Mouse (Mus musculus) heart, adult 18-20 months (tissue): Measurements from ENCODE around the gene Slc9a1. TPM values are rescaled to one million over a fixed set of nuclear protein-coding genes. Genes with fewer than 3 reads are reported as not detected.

Source experiments
- microRNA-seq, 2 experiments: library from miRNA; unstranded; fragments of <30 nt; microRNA quantifications; one replicate each; pipeline ENCODE4 v1.2.0; 2022
- total RNA-seq, 2 experiments: library from RNA; stranded (reverse); gene quantifications; 2 replicates each; pipeline ENCODE4 v1.2.3; 2021

Gene Slc9a1
- total RNA-seq, 2 experiments from 2014 or later: 17.6 to 19.6 TPM

Small RNA genes within 50 kb of the gene (microRNA-seq; reads per million reads assigned to microRNA genes)
- gene Mir5122: 5.7 to 6.8 reads per million in 2 experiments

Other genes with a start within 250 kb of the Slc9a1 start
- 10 to 100 TPM; 77.8 to 88.8 TPM for gene Wasf2, start 239.2 kb upstream of the Slc9a1 start, total RNA-seq
- gene Cd164l2, start 157.6 kb upstream of the Slc9a1 start, total RNA-seq: not detected
- not detected for gene Gpr3, start 157.2 kb upstream of the Slc9a1 start, total RNA-seq
- gene Map3k6, start 128.9 kb upstream of the Slc9a1 start, total RNA-seq: 10 to 100 TPM; 22.5 to 30.1 TPM
- under 1 TPM; 0.22 to 0.72 TPM for gene Sytl1, start 106.6 kb upstream of the Slc9a1 start, total RNA-seq
- 10 to 100 TPM; 32.7 to 34.6 TPM for gene Tmem222, start 91.9 kb upstream of the Slc9a1 start, total RNA-seq
- gene Wdtc1, start 16.2 kb upstream of the Slc9a1 start, total RNA-seq: 10 to 100 TPM; 71.9 to 73.6 TPM
- gene Tent5b, start 110.4 kb downstream of the Slc9a1 start, total RNA-seq: 1 to 10 TPM; 2.0 to 3.5 TPM
- 1 to 10 TPM; 2.4 to 2.8 TPM for gene Trnp1, start 128.8 kb downstream of the Slc9a1 start, total RNA-seq
- not detected for gene Kdf1, start 149.3 kb downstream of the Slc9a1 start, total RNA-seq
- 10 to 100 TPM; 78.7 to 80.1 TPM for gene Nudc, start 176.3 kb downstream of the Slc9a1 start, total RNA-seq
- gene Nr0b2, start 183.7 kb downstream of the Slc9a1 start, total RNA-seq: 10 to 100 TPM; 16.7 to 20.3 TPM
- 1 to 10 TPM; 3.2 to 3.6 TPM for gene Gpatch3, start 205.0 kb downstream of the Slc9a1 start, total RNA-seq
- gene Gpn2, start 214.7 kb downstream of the Slc9a1 start, total RNA-seq: 1 to 10 TPM; 7.9 TPM
- 1 to 10 TPM; 1.0 to 1.4 TPM for gene Sfn, start 232.5 kb downstream of the Slc9a1 start, total RNA-seq